Mouse (Mus musculus) retina, postnatal 7 days (tissue): ENCODE measurements around the gene Spast.
"Not testable (repeated sequence)": the region's sequence is repeated elsewhere in the genome, so short reads cannot be mapped to it uniquely, and the experiment has no call there.

Experiments used
- DNase-seq: peaks from one replicate; pipeline ENCODE4 v3.0.0-alpha.2; 2012; ENCODE audit warnings: low read depth, low spot score

Spast gene

DNA sequence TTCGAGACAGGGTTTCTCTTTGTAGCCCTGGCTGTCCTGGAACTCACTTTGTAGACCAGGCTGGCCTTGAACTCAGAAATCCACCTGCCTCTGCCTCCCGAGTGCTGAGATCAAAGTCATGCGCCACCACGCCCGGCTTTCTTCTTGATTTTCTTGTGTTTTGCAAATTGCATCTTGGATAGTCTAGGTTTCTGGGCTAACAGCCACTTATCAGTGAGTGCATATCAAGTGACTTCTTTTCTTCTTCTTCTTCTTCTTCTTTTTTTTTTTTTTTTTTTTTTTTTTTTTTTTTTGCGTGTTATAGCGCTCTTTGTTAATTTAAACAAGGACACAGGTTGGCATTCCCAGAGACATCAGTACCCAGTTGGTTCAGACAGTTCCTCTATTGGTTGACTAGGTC is 11.6 kb upstream of the Spast start:
- DNase-seq = not testable (repeated sequence)

DNA sequence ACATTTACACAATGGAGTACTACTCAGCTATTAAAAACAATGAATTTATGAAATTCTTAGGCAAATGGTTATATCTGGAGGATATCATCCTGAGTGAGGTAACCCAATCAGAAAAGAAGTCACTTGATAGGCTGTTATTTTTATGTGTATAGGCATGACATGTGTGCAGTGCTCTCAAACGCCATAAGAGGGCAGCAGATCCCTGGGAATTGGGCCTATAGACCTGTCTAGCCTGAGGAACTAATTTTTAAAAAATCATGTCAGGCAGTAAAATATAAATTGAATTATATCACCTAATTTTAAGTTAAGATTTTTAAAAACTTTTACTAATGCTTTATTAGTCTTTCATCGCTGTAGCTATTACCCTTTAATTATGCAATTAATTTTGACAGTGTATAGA is 10.6 kb upstream of the Spast start:
- peak; percentile 51 for DNase-seq

DNA sequence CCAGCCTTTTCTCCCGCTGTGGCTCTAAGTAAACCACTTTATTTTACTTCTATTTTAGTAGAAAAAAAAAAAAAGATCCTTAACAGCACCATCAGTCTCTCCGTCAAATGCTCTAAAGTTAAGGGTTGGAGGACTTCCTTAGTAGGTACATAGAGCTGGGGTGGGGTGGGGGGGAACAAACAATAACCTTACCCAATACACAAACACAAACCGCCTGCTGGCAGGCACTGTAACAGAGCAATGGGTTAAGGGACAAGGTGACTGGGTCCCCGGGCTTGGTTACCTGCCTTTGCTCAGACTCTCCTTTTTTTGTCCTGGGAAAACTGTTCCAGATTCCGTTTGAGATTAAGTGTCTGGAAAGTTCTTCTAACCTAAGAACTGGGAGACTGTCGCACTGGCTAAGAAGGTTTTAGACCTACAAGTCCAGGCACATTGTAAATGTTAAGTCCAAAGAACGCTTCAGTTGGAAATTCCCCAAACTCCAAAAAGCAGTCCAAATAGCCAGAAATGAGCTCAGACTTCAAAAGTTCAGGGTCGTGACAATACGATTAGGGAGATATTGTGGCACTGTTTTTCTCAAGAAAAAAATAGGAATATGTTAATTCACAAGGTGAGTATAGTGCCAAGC is 7.6 kb upstream of the Spast start:
- no peak for DNase-seq

DNA sequence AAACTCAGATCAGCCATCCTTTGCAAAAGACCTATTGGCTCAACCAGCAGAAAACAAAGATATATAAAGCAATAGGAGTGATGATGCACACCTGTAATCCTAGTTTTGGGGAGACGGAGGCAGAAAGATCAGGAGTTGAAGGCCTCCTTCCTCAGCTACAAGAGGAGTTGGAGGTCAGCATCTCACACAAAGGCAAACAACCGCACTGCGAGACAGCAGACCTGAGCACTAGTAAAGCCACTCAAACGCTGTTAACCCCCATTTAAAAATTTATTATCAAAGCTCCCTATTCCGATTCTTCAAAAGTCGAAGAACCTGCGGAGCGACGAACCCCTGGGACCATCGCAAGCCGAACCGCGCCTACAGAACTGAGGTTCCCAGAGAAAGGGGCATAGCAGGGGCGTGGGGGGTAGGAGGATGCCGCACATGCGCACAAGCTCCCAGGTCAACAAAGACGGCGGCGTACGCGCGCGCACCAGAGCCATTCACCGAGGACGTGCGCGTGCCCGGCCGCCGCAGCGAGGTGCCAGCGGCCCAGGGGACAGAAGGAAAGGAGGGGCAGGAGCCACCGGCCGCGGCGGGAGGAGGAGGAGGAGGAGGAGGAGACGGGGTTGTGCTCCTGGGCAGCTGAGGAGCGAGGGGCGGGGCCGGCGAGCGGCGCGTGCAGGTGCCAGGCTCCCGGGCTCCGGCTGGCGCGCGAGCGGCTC is 409 bp upstream of the Spast start:
- peak; percentile 93 for DNase-seq

DNA sequence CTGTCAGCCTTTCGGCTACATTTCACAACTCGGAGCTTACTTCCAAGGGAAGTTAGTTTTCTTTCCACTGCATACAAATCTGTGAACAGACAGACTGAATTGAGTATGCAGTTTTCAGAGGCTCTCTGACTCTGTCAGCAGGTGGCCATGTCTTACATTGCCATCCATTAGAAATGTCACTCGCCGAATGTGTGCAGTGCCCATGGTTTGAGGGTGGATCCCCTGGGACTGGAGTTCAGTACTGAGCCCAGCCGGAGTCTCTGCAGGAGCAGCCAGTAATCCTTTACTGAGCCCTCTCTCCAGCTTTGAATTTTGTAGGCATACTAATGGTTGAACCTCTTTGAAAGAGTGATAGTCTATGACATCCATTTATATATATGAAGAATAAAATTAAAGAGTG is 2.4 kb downstream of the Spast start:
- DNase-seq = no peak

DNA sequence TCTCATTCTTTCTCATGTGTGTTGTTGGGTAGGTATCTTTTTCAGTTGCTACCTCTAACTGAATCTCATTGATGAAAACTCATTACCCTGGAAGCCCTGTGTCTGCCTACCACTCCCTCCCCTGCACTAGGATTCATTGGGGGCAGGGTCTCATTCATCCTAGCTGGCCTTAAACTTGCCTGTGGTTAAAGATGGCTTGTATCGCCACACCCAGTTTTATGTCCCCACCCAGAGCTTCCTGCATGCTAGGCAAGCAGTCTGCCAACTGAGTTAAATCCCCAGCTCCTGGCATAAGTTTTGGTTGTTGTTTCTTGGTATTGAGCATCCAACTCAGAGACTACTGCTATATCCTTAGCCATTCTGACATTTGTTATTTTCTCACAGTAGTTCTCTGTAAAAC is 24.8 kb downstream of the Spast start:
- DNase-seq = no peak

DNA sequence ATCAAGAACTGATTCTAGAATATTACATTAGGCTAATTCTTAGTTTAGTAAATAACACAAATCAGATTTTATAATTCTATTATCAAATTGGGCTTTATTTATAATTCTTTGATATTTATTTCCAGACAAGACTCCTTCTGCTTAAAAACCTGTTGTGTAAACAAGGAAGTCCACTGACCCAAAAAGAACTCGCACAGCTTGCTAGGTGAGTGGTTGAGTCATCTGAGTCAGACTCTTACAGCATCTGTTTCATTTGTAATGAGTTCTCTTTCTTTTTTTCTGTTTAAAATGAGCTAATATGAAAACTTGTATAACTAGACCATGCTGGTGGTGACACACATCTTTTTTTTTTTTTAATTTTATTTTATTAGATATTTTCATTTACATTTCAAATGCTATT is 38.1 kb downstream of the Spast start:
- no peak for DNase-seq

DNA sequence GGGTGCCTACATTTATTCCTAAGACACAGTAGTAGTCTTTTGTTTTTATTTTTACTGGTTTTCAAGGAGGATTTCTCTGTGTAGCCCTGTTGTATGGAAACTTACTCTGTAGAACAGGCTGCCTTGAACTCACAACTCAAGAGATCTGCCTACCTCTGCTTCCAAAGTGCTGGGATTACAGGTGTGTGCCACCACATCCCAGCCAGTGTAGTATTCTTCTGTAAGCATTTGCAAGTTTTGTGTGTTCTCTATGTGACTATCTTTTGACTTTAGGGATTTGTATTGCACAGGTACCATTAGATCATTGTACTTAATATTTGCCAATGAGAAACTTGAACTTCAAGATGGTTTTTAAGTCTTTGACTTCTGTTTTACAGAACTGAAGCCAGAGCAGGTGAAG is 47.9 kb downstream of the Spast start:
- DNase-seq = no peak

DNA sequence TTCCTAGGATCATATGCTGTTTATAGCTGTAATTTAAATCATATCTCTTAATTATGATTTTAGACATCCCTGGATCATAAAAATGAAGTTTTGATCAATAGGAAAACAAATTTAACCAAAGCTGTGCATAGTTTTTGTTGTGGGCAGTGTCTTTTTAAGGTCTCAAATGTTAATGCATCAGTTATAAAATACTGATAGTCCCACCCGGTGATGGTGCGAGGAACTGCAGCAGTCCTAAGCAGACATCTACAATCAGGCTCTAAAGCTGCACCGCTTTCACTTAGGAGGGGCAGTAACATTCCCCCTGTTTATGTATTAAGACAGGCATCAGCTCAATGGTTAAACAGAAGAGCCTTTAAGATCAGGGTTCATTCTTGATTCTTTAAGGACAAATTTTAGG is 51.1 kb downstream of the Spast start:
- DNase-seq = no peak

DNA sequence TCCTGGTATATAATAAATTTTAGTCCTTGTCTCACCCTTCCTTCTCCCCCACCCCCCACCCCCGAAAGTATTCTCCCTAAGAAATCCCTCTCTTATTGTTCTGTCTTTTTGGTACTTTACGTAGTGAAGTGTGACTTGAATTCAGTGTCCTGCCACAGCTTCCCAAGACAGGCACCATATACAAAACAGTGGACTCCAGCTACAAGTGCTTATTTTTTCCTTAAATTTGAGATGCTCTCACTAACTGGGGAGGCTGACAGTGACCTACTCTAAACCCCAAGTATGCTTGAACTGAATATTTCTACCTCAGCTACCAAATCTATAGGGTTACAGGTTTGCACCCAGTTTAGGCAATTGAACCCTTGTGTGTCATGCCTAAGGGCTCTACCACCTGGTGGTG is 55.6 kb downstream of the Spast start:
- DNase-seq = no peak

DNA sequence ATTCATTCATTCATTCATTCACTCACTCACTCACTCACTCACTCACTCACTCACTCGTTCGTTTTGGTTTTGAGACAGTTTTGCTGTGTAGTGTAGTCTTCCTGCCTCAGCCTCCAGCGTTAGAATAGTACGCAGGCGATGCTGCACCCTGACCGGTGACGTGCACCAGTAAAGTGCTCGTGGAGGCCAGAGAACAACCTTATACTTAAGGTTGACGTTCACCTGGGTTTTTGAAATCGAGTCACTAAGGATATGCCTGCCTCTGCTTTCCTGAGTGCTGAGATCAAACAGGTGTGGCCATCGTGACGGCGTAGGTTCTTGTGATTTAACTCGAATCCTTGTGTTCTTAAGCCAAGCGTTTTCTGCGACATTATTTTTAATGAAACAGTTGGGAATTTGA is 56.1 kb downstream of the Spast start:
- DNase-seq = no peak

DNA sequence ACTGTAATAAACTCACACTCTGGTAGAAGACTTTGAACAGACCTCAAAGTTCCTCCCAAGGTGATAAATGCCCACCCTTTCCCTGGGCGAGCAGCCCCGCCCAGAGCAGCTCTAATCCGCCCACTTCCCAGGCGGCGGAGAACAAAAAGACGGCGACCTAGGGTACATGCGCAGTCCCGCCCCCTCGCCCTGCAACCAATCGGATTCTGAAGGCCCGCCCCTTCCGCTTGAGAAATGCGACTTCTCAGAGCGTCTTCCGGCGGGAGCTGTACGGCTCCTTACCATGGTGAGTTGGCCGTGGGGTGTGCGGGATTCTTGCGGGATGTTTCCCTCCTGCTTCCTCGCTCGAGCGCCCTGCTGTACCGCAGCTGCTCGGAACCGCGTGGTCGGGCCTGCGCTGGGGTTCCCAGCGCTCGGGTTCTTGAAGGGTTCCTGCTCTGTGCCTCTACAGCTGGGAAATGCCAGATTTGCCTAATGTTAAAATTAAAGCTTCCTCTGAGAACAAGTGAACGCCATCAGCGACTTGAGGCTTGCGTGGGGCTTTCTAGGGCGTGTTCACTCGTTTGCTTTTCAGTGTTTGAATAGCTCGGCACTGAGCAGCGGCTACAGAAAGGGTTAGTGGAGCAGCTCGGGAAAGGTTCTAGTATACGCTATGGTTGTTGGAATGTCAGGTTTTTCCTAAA is 56.7 kb downstream of the Spast start, which contains the start of gene Slc30a6:
TSS of gene Slc30a6 (plus strand) at position 226 of the 683 bp plus-strand sequence.
- DNase-seq = peak; percentile 94

DNA sequence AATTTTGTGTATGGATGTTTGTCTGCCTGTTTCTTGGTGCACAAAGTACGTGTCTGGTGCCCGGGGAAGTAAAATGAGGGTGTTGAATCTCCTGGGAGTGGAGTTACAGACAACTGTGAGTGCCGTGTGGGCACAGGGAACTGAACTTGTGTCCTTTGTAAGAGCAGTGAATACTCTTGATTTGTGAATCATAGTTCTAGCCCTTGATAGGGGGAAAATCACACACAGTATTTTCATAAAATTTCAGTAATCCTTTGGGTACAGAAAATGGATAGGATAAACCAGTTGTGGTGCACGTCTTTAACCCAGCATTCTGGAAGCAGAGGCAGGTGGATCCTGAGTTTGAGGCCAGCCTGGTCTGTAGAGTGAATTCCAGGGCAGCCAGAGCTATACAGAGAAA is 58.0 kb downstream of the Spast start:
- no peak for DNase-seq

DNA sequence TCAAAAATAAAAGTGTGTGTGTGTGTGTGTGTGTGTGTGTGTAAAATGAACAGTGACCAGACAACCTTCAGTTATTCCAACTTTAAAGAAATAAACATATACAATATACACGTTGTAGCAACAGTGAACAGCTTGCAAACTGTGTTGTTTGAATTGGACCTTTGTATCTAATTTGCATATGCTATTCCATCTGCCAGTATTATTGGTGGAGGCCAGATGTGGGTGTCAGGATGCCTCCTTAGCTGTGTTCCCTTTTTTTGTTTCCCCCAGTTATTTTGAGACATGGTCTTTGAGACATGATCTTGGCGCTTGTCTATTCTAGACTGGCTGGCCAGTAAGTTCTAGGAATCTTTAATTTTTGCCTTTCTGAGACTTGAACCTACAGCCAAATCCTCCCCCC is 58.4 kb downstream of the Spast start:
- DNase-seq = no peak

DNA sequence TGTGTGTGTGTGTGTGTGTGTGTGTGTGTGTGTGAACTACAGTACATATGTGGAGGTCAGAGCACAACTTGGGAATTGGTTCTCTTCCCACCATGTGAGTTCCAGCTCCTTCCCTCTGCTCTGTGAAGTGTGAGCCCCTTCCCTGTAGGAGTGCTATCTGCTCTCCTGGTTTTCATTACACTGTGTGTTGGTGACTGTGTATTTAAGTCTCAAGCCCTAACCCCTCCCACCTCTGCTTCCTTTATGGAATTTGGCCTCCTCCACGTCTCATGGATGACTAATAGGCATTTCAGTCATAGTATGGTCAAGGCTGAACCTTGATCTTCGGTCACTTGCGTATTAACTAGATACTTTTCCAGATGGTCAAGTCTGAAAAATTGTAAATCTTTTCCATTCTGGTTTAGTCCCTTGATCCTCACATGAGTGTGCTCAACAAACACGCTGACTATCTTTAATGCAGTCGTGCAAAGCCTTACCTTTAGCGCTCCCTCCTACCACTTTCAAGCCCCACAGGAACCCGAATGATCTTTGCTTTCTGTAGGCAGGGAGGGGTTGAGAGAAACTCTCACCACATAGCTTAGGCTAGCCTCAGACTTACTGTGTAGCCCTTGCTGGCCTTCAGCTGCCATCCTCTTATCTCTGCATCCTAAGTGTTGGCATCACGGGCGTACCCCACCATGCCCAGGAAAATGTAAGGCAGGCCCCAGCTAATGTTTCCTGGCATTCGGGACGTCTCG is 63.9 kb downstream of the Spast start:
- DNase-seq = no peak

DNA sequence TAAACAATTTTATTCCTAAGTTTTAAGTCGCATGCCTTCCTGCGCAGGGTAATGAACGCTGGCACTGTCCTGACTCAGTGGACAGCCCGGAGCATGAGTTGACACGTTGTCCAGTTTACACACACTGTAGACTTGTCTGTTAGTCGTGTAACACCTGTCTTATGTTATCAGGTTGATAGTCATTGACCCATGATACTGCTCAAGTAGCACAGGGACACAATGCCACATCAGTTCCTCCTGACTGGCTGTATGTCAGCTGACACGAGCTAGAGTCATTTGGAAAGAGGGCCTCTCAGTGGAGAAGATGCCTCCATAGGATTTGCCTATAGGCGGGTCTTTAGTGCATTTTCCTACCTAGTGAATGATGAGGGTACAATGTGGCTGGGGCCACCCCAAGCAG is 67.7 kb downstream of the Spast start:
- DNase-seq = no peak

DNA sequence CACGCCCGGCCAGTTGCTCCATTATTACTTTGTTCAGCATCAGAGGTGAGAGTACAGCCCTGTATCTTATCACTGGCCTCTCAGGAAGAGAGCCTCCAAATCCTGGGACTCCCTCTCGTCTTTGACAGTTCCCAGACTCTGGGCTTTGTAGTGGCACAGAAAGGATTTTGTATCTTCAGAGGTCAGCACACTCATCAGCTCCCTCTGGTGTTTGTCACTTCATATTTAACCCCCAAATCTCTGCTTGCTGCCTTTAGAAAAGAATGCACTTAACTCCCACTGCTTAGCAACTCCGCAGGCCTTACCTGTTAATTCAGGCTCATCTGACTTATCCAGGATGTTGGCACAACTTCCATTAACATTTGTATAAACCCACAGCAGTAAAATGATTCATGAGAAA is 70.9 kb downstream of the Spast start:
- no peak for DNase-seq

DNA sequence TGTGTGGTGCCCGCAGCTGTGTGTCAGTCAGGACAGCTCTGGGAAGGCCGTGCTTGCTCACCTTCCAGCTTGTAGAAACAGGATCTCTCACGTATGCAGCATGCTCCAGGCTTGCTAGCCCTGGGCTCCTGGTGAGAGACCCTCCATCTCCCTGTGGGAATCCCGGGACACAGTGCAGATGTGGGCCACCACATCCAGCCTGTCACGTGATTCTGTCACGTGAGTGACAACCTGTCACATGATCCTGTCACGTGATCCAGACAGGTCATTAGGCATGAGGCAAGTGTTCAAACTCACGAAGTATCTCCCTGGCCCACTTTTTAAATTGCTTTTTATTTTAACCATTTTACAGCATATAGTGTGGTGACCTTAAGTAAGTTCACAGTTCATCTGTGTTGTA is 74.5 kb downstream of the Spast start:
- DNase-seq = no peak

DNA sequence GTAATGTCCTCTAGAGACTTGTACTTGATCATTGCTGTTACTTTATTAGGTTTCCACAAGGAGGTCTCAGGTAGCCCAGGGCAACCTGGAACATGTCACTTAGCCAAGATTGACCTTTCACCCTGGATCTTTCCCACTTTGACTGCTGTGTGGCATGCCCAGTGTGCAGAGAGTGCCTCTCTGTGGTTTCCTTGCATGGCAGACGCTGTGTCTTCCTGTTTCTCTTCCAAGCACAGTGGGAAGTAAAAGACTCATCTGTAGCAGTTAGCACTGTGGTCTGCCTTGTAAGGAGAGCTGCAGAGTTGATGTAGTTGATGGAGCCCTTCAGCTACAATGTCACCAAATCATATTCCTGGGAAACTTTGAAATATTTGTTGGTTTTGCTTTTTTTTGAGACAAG is 75.9 kb downstream of the Spast start:
- no peak for DNase-seq

DNA sequence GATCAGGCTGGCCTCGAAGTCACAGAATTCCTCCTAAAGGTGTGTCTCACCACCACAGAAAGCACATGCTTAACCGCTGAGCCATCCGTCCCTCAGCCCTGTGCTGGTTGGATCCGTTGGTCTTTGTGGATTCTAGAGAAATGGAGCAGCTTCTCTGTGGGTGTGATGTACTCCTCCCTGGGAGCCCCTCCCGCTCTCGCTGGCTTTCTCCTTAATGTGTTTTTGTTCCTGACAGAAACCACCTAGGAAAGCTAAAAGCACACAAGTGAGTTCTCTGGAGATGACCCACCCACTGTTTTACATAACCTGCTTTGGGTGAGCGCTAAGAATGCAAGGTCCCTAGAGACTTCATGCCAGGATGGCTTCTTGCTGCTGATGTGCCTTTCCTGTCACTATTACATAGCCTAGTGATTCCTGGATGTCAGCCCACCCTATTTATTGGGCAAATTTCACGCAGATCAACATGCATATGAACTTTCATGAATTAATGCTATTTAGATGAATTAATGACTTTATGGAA is 78.1 kb downstream of the Spast start:
- no peak for DNase-seq

DNA sequence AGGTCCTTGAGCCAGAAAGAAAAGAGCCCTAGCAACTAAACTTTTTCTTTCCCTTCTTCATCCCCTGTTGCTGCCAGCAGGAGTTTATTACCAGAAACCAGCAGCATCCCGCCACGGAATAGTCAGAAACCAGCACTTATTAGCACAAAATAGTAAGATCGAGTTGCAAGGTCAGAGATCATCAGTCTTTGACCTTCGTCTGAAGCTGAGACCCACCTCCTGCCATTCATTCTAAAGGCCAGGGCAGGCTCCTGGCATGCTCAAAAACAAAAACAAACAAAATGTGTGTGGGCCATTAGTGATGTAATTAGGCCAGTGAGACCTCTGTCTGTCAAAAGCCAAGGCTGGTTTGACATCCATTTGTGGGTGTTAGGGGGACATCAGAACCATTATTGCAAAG is 79.4 kb downstream of the Spast start:
- no peak for DNase-seq

DNA sequence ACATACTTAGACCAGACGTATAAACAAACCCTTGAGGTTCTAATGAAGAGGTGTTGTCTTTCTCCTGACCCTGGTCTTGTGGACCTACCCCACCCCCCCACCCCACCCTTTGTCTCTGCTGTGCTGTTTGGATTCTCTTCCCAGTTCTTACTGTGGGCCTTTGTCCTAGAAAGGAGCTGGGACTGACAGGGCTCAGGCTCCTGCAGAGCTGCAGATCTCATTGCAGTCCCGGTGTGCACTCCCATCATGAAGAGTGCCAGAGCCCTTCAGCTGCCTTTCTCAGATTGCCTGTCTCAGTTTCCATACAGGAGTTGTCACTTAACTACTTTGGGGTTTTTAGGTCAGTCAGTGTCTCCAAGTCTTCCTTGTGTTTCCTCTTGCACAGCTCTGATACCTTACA is 81.9 kb downstream of the Spast start:
- no peak for DNase-seq
